Mouse (Mus musculus): Measurements from ENCODE around the gene Elmod1. TPM values are rescaled to one million over a fixed set of nuclear protein-coding genes. Genes with fewer than 3 reads are reported as not detected.
"Not testable (repeated sequence)": the region's sequence is repeated elsewhere in the genome, so short reads cannot be mapped to it uniquely, and the experiment has no call there.

Gene Elmod1
- 0.27 and 0.92 TPM in 2 replicates for polyA plus RNA-seq (2015; fragmentation: Nextera tagmentation; extraction: Ambion mirVana)

DNA sequence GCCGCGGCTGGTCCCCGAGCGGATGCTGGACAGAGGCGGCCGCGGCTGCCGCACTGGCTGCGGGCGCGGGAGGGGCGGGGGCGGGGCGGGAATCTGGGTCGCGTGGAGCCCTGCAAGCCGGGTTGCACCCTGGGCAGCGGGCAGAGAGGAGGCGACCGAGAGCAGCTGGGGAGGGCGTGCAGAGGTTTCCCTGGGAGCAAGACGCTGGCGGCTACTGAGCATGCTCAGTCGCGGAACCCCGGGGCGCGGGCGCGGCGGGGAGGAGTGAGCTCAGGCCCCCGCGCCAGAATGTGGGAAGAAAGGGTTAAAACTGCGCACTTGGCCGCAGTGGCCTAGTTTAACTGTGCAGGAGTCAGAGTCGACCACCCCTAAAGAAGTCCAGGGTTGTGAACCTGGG, at the start of gene Elmod1:
TSS of gene Elmod1 (minus strand) at position 180 of the 397 bp plus-strand sequence.
- peak; percentile 86; the same call in 1 of the 2 replicates for ATAC-seq (ENCODE audit: insufficient read depth, low FRiP score)
- H3K9ac ChIP-seq (ENCODE audit: low read length), result peak within 1 kb of the TSS; percentile 39; the same call in 1 of the 2 replicates
- WGBS, result 1% methylated on average over 36 of the region's 36 CpGs

GRCm38 (mm10) chr9:54022795-54023194, 47.7 kb upstream of the Elmod1 start:
- no peak for ATAC-seq (ENCODE audit: insufficient read depth, low FRiP score)
- Histone ChIP-seq H3K4me3 (replicated peaks; ENCODE audit: low read length) (no peak overlapping the region), H3K4me1 (ENCODE audit: control insufficient read depth, insufficient read depth, low read length) (no peaks in the 10 kb centered on the region), H3K27me3 (ENCODE audit: control insufficient read depth, insufficient read depth, low read length) (no peaks in the 10 kb centered on the region), H3K4me2 (ENCODE audit: low read depth, low read length) (no peak overlapping the region), H3K36me3 (ENCODE audit: control insufficient read depth, insufficient read depth, low read length) (no peaks in the 10 kb centered on the region), H3K27ac (ENCODE audit: low read length) (no peak overlapping the region), H3K9me3 (replicated peaks; ENCODE audit: control insufficient read depth, low read length) (no peaks in the 10 kb centered on the region), H3K9ac (ENCODE audit: low read length) (no peak overlapping the region)
- WGBS, result 58% methylated on average over 3 of the region's 3 CpGs

More for the DNA sequence above, at the start of gene Elmod1:
- Histone ChIP-seq H3K4me1 (ENCODE audit: control insufficient read depth, insufficient read depth, low read length) (peaks cover 7% of the 10 kb centered on the region; the same call in 1 of the 2 replicates), H3K27ac (ENCODE audit: low read length) (no peak within 1 kb of the TSS), H3K4me3 (replicated peaks; ENCODE audit: low read length) (peak within 1 kb of the TSS; percentile 48), H3K9me3 (replicated peaks; ENCODE audit: control insufficient read depth, low read length) (no peaks in the 10 kb centered on the region), H3K4me2 (ENCODE audit: low read depth, low read length) (peak within 1 kb of the TSS; percentile 85), H3K27me3 (ENCODE audit: control insufficient read depth, insufficient read depth, low read length) (peaks cover 30% of the 10 kb centered on the region), H3K36me3 (ENCODE audit: control insufficient read depth, insufficient read depth, low read length) (no peaks in the 10 kb centered on the region)

DNA sequence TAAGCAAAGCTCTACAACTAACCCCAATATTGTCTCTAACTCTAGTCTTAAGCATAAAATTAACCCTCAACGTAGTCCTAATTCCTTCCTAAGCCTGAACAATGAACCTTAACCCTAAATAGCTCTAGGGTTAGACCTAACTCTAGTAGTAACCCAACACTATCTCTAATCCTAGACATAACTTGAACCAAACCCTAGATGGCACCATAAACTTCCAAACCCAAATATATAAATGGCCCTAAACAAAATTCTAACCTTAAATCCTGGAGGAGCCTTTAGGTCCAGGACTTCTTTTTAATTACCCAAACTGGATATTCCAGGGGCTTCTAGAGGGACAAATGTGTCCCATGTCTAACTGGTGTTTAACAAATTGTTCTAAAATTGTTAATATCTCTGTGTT, 19.4 kb upstream of the Elmod1 start:
- ATAC-seq (ENCODE audit: insufficient read depth, low FRiP score), result no peak
- 55% methylated on average over 1 of the region's 1 CpGs for WGBS

GRCm38 (mm10) chr9:53992567-53992966, 17.5 kb upstream of the Elmod1 start:
- ATAC-seq (ENCODE audit: insufficient read depth, low FRiP score); H3K4me3 ChIP-seq (replicated peaks; ENCODE audit: low read length); H3K4me1 ChIP-seq (ENCODE audit: control insufficient read depth, insufficient read depth, low read length); H3K27me3 ChIP-seq (ENCODE audit: control insufficient read depth, insufficient read depth, low read length); H3K9ac ChIP-seq (ENCODE audit: low read length); H3K9me3 ChIP-seq (replicated peaks; ENCODE audit: control insufficient read depth, low read length); H3K36me3 ChIP-seq (ENCODE audit: control insufficient read depth, insufficient read depth, low read length); H3K27ac ChIP-seq (ENCODE audit: low read length); H3K4me2 ChIP-seq (ENCODE audit: low read depth, low read length): not testable (repeated sequence)

More for the DNA sequence above, 19.4 kb upstream of the Elmod1 start:
- H3K27ac ChIP-seq (ENCODE audit: low read length), result no peak overlapping the region
- no peaks in the 10 kb centered on the region for H3K27me3 ChIP-seq (ENCODE audit: control insufficient read depth, insufficient read depth, low read length)
- no peaks in the 10 kb centered on the region for H3K4me1 ChIP-seq (ENCODE audit: control insufficient read depth, insufficient read depth, low read length)
- H3K4me2 ChIP-seq (ENCODE audit: low read depth, low read length), result no peak overlapping the region
- H3K9ac ChIP-seq (ENCODE audit: low read length), result no peak overlapping the region
- H3K9me3 ChIP-seq (replicated peaks; ENCODE audit: control insufficient read depth, low read length), result no peaks in the 10 kb centered on the region
- H3K4me3 ChIP-seq (replicated peaks; ENCODE audit: low read length), result no peak overlapping the region
- no peaks in the 10 kb centered on the region for H3K36me3 ChIP-seq (ENCODE audit: control insufficient read depth, insufficient read depth, low read length)

DNA sequence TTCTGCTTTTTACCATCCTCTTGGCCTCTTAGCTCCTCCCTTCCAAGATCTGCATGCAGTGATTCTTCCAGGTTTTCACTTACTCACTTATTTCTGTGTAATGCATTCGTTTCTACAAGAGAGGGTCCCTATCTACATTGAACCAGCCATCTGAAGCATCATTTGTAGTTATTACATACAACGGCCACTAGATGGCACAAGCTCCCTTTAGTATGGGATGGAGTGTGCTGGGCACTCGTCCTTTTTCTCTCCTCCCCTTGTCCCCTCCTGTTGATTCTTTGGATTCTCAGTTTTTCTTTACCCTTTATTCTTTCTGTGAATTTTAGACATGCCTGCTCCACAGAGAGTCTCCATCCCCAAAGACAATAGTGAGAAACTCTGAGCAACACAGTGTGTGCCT, 15.8 kb upstream of the Elmod1 start:
- H3K36me3 ChIP-seq (ENCODE audit: control insufficient read depth, insufficient read depth, low read length), result no peaks in the 10 kb centered on the region
- no peak overlapping the region for H3K4me3 ChIP-seq (replicated peaks; ENCODE audit: low read length)
- no peak overlapping the region for H3K27ac ChIP-seq (ENCODE audit: low read length)
- no peaks in the 10 kb centered on the region for H3K4me1 ChIP-seq (ENCODE audit: control insufficient read depth, insufficient read depth, low read length)
- no peak overlapping the region for H3K4me2 ChIP-seq (ENCODE audit: low read depth, low read length)
- H3K27me3 ChIP-seq (ENCODE audit: control insufficient read depth, insufficient read depth, low read length), result no peaks in the 10 kb centered on the region; the same call in 1 of the 2 replicates
- no peaks in the 10 kb centered on the region for H3K9me3 ChIP-seq (replicated peaks; ENCODE audit: control insufficient read depth, low read length)
- no peak for ATAC-seq (ENCODE audit: insufficient read depth, low FRiP score)
- WGBS, result 4% methylated on average over 3 of the region's 3 CpGs
- H3K9ac ChIP-seq (ENCODE audit: low read length), result no peak overlapping the region

GRCm38 (mm10) chr9:53986972-53987371, 11.9 kb upstream of the Elmod1 start:
- Histone ChIP-seq H3K9me3 (replicated peaks; ENCODE audit: control insufficient read depth, low read length) (no peaks in the 10 kb centered on the region), H3K36me3 (ENCODE audit: control insufficient read depth, insufficient read depth, low read length) (no peaks in the 10 kb centered on the region), H3K9ac (ENCODE audit: low read length) (no peak overlapping the region), H3K27ac (ENCODE audit: low read length) (no peak overlapping the region), H3K4me3 (replicated peaks; ENCODE audit: low read length) (no peak overlapping the region), H3K4me2 (ENCODE audit: low read depth, low read length) (no peak overlapping the region), H3K27me3 (ENCODE audit: control insufficient read depth, insufficient read depth, low read length) (no peaks in the 10 kb centered on the region; the same call in 1 of the 2 replicates), H3K4me1 (ENCODE audit: control insufficient read depth, insufficient read depth, low read length) (no peaks in the 10 kb centered on the region)
- ATAC-seq (ENCODE audit: insufficient read depth, low FRiP score), result no peak
- WGBS, result 31% methylated on average over 3 of the region's 3 CpGs

DNA sequence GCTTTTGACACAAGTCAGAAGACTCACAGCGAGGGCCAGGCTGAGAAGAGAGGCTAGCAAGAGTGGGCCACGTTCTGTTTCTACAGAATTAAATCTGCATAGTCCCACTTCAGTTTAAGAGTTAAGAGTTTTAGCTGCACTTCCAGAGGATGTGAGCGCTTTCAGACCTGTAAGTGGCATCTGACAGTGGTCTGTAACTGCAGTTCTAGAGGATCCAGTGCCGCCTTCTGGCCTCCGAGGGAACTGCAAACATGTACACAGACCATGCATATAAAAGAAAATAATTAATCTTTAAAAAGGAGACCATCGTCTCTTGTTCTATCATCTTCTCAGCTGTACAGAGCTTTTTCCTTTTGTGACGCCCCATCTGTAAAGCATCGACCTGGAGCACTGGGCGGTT, 9.8 kb upstream of the Elmod1 start:
- WGBS, result 29% methylated on average over 9 of the region's 9 CpGs
- no peak for ATAC-seq (ENCODE audit: insufficient read depth, low FRiP score)

DNA sequence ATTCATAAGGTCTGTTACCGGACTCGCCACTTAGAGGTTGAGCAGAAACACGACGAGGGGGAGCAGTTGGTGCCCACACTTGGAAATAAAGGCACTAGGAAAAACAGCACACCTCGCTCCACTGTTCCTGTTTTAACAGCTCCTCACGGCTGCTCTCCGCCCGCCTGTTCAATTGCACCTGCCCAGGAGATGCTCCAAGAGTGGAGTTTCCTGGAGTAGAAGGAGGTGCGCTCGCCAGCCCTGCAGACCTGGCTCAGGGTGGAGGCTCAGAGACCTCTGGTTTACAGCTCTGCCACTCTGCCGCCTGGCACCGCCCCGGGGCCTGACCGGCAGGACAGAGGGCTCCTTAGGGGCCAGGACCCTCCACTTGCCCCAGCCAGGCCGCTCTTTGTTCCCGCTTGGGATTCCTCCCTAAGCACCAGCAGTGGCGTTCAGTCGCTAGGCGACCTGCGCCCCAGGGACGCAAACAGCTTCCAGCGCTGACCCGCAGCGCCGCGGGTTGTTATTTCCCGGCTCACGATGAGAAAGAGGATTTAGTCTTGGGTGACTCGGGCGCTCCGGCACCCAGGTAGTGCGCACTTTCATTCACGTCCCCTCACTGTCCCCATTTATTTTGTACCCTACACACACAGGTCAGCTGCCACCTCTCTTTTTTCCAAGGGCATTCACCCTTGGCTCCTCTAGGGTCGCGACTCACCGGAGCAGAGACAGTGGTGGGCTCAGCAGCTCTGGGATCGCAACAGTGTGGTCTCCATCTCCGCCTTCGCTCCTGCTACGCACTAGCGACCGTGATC, 576 bp downstream of the Elmod1 start:
- Histone ChIP-seq H3K4me3 (replicated peaks; ENCODE audit: low read length) (peak overlapping the region; percentile 48), H3K4me1 (ENCODE audit: control insufficient read depth, insufficient read depth, low read length) (peaks cover 7% of the 10 kb centered on the region; the same call in 1 of the 2 replicates), H3K27me3 (ENCODE audit: control insufficient read depth, insufficient read depth, low read length) (peaks cover 30% of the 10 kb centered on the region), H3K9me3 (replicated peaks; ENCODE audit: control insufficient read depth, low read length) (no peaks in the 10 kb centered on the region), H3K27ac (ENCODE audit: low read length) (no peak overlapping the region), H3K4me2 (ENCODE audit: low read depth, low read length) (peak overlapping the region; percentile 85), H3K36me3 (ENCODE audit: control insufficient read depth, insufficient read depth, low read length) (no peaks in the 10 kb centered on the region), H3K9ac (ENCODE audit: low read length) (peak overlapping the region; percentile 39; the same call in 1 of the 2 replicates)
- no peak for ATAC-seq (ENCODE audit: insufficient read depth, low FRiP score)
- WGBS, result under 1% methylated on average over 42 of the region's 42 CpGs

More for the DNA sequence above, 9.8 kb upstream of the Elmod1 start:
- Histone ChIP-seq H3K4me3 (replicated peaks; ENCODE audit: low read length) (no peak overlapping the region), H3K9me3 (replicated peaks; ENCODE audit: control insufficient read depth, low read length) (no peaks in the 10 kb centered on the region), H3K27ac (ENCODE audit: low read length) (no peak overlapping the region), H3K36me3 (ENCODE audit: control insufficient read depth, insufficient read depth, low read length) (no peaks in the 10 kb centered on the region), H3K4me1 (ENCODE audit: control insufficient read depth, insufficient read depth, low read length) (no peaks in the 10 kb centered on the region), H3K27me3 (ENCODE audit: control insufficient read depth, insufficient read depth, low read length) (no peaks in the 10 kb centered on the region; the same call in 1 of the 2 replicates), H3K4me2 (ENCODE audit: low read depth, low read length) (no peak overlapping the region), H3K9ac (ENCODE audit: low read length) (no peak overlapping the region)

DNA sequence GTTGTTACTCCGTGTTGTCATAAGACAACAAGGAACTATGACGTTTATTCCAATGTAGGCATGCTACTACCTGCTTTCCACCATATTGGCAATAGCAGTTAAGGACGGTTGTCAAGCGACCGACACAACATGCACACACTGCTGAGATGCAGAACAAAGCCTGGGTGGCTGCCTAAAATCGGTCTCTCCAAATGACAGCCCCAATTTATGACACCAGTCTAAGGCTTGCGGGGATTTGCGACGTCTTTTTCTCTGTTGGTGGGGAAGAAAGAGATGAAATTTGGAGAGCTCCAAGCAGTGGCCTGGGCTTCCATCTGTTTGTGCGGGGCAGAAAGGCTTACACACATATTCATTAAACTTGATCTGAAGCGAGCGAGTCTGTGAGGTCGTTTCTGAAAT, 1.2 kb downstream of the Elmod1 start:
- ATAC-seq (ENCODE audit: insufficient read depth, low FRiP score), result no peak
- no peak overlapping the region for H3K4me3 ChIP-seq (replicated peaks; ENCODE audit: low read length)
- WGBS, result 26% methylated on average over 13 of the region's 13 CpGs

More for the DNA sequence above, 1.2 kb downstream of the Elmod1 start:
- Histone ChIP-seq H3K4me2 (ENCODE audit: low read depth, low read length) (no peak overlapping the region), H3K9ac (ENCODE audit: low read length) (no peak overlapping the region), H3K9me3 (replicated peaks; ENCODE audit: control insufficient read depth, low read length) (no peaks in the 10 kb centered on the region), H3K36me3 (ENCODE audit: control insufficient read depth, insufficient read depth, low read length) (no peaks in the 10 kb centered on the region), H3K4me1 (ENCODE audit: control insufficient read depth, insufficient read depth, low read length) (peaks cover 7% of the 10 kb centered on the region; the same call in 1 of the 2 replicates), H3K27me3 (ENCODE audit: control insufficient read depth, insufficient read depth, low read length) (peaks cover 30% of the 10 kb centered on the region), H3K27ac (ENCODE audit: low read length) (no peak overlapping the region)
